21 mouse cellular contexts compared by ENCODE assay signal in genomic region chr12:106143548-106143947, GRCm38 (mm10).
A peak's percentile ranks its signal among the peaks of the same experiment; 100 is the strongest.
DNase-seq lines count a peak whose midpoint lies in the region; ATAC-seq lines count a peak whose summit lies in the region.
"Had no signal": no experiment of that assay in that cellular context is flagged by ENCODE, and none has a peak within 500 bp of the region (broad histone marks: within the 10 kb centered on the region; RNA-seq: fewer than 3 reads in every experiment).

No protein-coding gene starts in this region.

- no peak overlapping the region for H3K4me2 ChIP-seq in hindbrain, embryonic 13.5 days
- no peak overlapping the region for H3K4me2 ChIP-seq in hindbrain, embryonic 16.5 days (ENCODE audit: low read length)
- H3K4me2 ChIP-seq in neural tube, embryonic 13.5 days = no peak overlapping the region
- H3K4me2 ChIP-seq: embryonic facial prominence, embryonic 15.5 days; forebrain, embryonic 12.5 days had no signal

- no peak for ATAC-seq in hindbrain, embryonic 13.5 days (ENCODE audit: low FRiP score)
- no peak for ATAC-seq in hindbrain, embryonic 16.5 days
- no peak for ATAC-seq in neural tube, embryonic 13.5 days (ENCODE audit: low read depth)
- ATAC-seq: forebrain, embryonic 14.5 days; forebrain, embryonic 16.5 days had no signal

- H3K9ac ChIP-seq in hindbrain, embryonic 13.5 days = no peak overlapping the region
- no peak overlapping the region for H3K9ac ChIP-seq in hindbrain, embryonic 16.5 days (ENCODE audit: low read depth, low read length)
- no peak overlapping the region for H3K9ac ChIP-seq in neural tube, embryonic 13.5 days
- H3K9ac ChIP-seq: embryonic facial prominence, embryonic 13.5 days; embryonic facial prominence, embryonic 15.5 days; forebrain, embryonic 12.5 days had no signal

- 44% methylated on average over 3 of the region's 3 CpGs for WGBS in hindbrain, embryonic 13.5 days
- WGBS in hindbrain, embryonic 16.5 days = 51% methylated on average over 3 of the region's 3 CpGs
- 50% methylated on average over 3 of the region's 3 CpGs for WGBS in neural tube, embryonic 13.5 days

- peak overlapping the region; percentile 73 for H3K27ac ChIP-seq in hindbrain, embryonic 13.5 days
- no peak overlapping the region for H3K27ac ChIP-seq in hindbrain, embryonic 16.5 days (ENCODE audit: low read depth, low read length)
- H3K27ac ChIP-seq in neural tube, embryonic 13.5 days (replicated peaks) = peak overlapping the region; percentile 52
- H3K27ac ChIP-seq: embryonic facial prominence, embryonic 13.5 days; embryonic facial prominence, embryonic 15.5 days; forebrain, embryonic 10.5 days; forebrain, embryonic 12.5 days had no signal

- no peaks in the 10 kb centered on the region for H3K9me3 ChIP-seq in hindbrain, embryonic 13.5 days
- H3K9me3 ChIP-seq in hindbrain, embryonic 16.5 days (ENCODE audit: control insufficient read depth, low read length) = no peaks in the 10 kb centered on the region
- no peaks in the 10 kb centered on the region for H3K9me3 ChIP-seq in neural tube, embryonic 13.5 days
- H3K9me3 ChIP-seq: embryonic facial prominence, embryonic 13.5 days; embryonic facial prominence, embryonic 15.5 days; forebrain, embryonic 10.5 days; forebrain, embryonic 12.5 days had no signal

- no peaks in the 10 kb centered on the region for H3K36me3 ChIP-seq in hindbrain, embryonic 13.5 days
- no peaks in the 10 kb centered on the region for H3K36me3 ChIP-seq in hindbrain, embryonic 16.5 days (ENCODE audit: control insufficient read depth, insufficient read depth, low read length)
- no peaks in the 10 kb centered on the region for H3K36me3 ChIP-seq in neural tube, embryonic 13.5 days
- H3K36me3 ChIP-seq: embryonic facial prominence, embryonic 13.5 days; embryonic facial prominence, embryonic 15.5 days; forebrain, embryonic 10.5 days; forebrain, embryonic 12.5 days had no signal

- no peak for DNase-seq in neural tube, embryonic 10.5 days (ENCODE audit: extremely low spot score, low spot score)
- no peak for DNase-seq in embryo, embryonic 10 days (ENCODE audit: low spot score)
- DNase-seq: adrenal gland, adult 2 months; adrenal gland, postnatal 10 days; adrenal gland, postnatal 25 days; cerebellum, adult 11-12 months; cerebellum, adult 2 months; cerebellum, adult 9-10 months; cerebellum, postnatal 10 days; cerebellum, postnatal 25 days; embryo, embryonic 11 days had no signal

- peaks cover 42% of the 10 kb centered on the region for H3K4me1 ChIP-seq in hindbrain, embryonic 13.5 days (replicated peaks)
- no peaks in the 10 kb centered on the region; the same call in 1 of the 2 replicates for H3K4me1 ChIP-seq in hindbrain, embryonic 16.5 days (ENCODE audit: control insufficient read depth, insufficient read depth, low read depth, low read length)
- H3K4me1 ChIP-seq in neural tube, embryonic 13.5 days (replicated peaks) = peaks cover 50% of the 10 kb centered on the region
- H3K4me1 ChIP-seq: embryonic facial prominence, embryonic 15.5 days; forebrain, embryonic 10.5 days had no signal

- H3K27me3 ChIP-seq in hindbrain, embryonic 13.5 days = no peaks in the 10 kb centered on the region
- no peaks in the 10 kb centered on the region for H3K27me3 ChIP-seq in hindbrain, embryonic 16.5 days (replicated peaks; ENCODE audit: control insufficient read depth, insufficient read depth, low read length)
- no peaks in the 10 kb centered on the region for H3K27me3 ChIP-seq in neural tube, embryonic 13.5 days
- H3K27me3 ChIP-seq: embryonic facial prominence, embryonic 15.5 days; forebrain, embryonic 12.5 days had no signal

- H3K4me3 ChIP-seq in hindbrain, embryonic 13.5 days = no peak overlapping the region
- no peak overlapping the region for H3K4me3 ChIP-seq in hindbrain, embryonic 16.5 days (ENCODE audit: low read length)
- H3K4me3 ChIP-seq in neural tube, embryonic 13.5 days = no peak overlapping the region
- H3K4me3 ChIP-seq: embryonic facial prominence, embryonic 13.5 days; embryonic facial prominence, embryonic 15.5 days; erythroblast, embryonic 14.5 days; forebrain, embryonic 10.5 days; forebrain, embryonic 12.5 days had no signal
